Mouse (Mus musculus): ENCODE results near the gene Adamts6.

DNA sequence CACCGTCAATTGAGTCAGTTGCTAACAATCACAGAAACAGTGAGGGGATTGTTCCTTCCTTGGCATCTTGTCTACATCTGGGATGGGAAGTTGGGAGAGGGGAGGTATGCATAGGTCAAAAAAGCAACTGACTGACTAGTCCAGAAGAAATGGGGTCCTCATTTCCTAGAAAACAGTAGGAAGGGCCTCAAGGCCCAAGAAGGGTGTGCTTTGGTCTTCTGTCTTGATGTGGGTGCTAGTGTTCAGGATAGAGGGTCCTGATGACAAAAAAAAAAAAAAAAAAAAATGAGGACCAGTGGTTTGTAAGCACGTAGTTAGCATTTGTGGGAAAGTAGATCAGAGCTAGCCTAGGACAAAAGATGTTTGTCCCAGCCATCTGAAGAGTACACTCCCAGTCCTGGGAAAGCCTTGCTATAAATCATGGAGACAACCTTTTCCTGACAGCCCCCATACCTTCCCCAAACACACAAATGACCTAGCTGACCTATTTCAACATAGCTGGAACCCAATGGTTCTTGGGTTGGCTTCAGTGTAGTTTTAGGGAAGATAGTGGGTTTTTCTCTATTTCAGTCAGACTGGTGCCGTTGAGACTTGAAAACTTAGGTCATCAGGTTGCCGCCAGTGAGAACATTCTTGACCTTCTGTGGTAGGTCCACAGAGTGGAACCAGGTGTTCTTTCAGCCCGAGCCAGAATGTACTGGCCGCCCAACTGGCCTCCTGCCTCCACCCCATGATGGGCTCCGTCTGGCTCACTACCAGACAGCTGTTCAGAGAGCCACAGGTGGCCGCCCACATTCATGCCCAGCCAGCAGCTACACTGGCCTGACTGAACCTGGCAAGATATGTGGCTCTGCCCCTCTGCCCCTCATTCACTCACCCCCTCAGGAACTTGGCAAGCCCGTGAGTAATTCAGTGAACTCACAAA is 211.7 kb downstream of the Adamts6 start:
- TF ChIP-seq CTCF (IDR thresholded peaks at IDR 0.05; ENCODE audit: low read depth): no peak
- no peak for TF ChIP-seq EP300 (IDR thresholded peaks at IDR 0.05; ENCODE audit: low read depth)
